In genomic region chr1:160153480-160153879, GRCm38 (mm10) we compare ENCODE assay signal across 21 mouse cellular contexts. TPM values are rescaled to one million over a fixed set of nuclear protein-coding genes. Genes with fewer than 3 reads are reported as not detected.
DNase-seq lines count a peak whose midpoint lies in the region; ATAC-seq lines count a peak whose summit lies in the region.
"Had no signal": no experiment of that assay in that cellular context is flagged by ENCODE, and none has a peak within 500 bp of the region (broad histone marks: within the 10 kb centered on the region; RNA-seq: fewer than 3 reads in every experiment).

Gene Tnn, minus strand, starts transcription at chr1:160153580.

- H3K4me2 ChIP-seq in embryonic facial prominence, embryonic 13.5 days: peak within 1 kb of the TSS; percentile 35
- H3K4me2 ChIP-seq in embryonic facial prominence, embryonic 15.5 days (replicated peaks): no peak within 1 kb of the TSS; the same call in 1 of the 2 replicates
- peak within 1 kb of the TSS; percentile 7; the same call in 1 of the 2 replicates for H3K4me2 ChIP-seq in intestine, embryonic 16.5 days (ENCODE audit: low read depth, low read length)
- peak within 1 kb of the TSS; percentile 23; the same call in 1 of the 2 replicates for H3K4me2 ChIP-seq in stomach, embryonic 15.5 days
- H3K4me2 ChIP-seq: heart, embryonic 12.5 days; hindbrain, embryonic 15.5 days had no signal

- H3K36me3 ChIP-seq in embryonic facial prominence, embryonic 13.5 days: no peaks in the 10 kb centered on the region
- H3K36me3 ChIP-seq in embryonic facial prominence, embryonic 10.5 days (replicated peaks): no peaks in the 10 kb centered on the region
- H3K36me3 ChIP-seq in embryonic facial prominence, embryonic 15.5 days: no peaks in the 10 kb centered on the region
- no peaks in the 10 kb centered on the region for H3K36me3 ChIP-seq in intestine, embryonic 16.5 days (ENCODE audit: control insufficient read depth, insufficient read depth, low read length)
- no peaks in the 10 kb centered on the region for H3K36me3 ChIP-seq in stomach, embryonic 15.5 days
- H3K36me3 ChIP-seq: forebrain, embryonic 10.5 days; G1E; heart, embryonic 12.5 days; hindbrain, embryonic 15.5 days had no signal

- 32% methylated on average over 8 of the region's 8 CpGs for WGBS in embryonic facial prominence, embryonic 13.5 days
- 71% methylated on average over 8 of the region's 8 CpGs for WGBS in embryonic facial prominence, embryonic 10.5 days
- 33% methylated on average over 8 of the region's 8 CpGs for WGBS in embryonic facial prominence, embryonic 15.5 days
- 48% methylated on average over 8 of the region's 8 CpGs for WGBS in intestine, embryonic 16.5 days
- 47% methylated on average over 8 of the region's 8 CpGs for WGBS in stomach, embryonic 15.5 days

- H3K9me3 ChIP-seq in embryonic facial prominence, embryonic 13.5 days: no peaks in the 10 kb centered on the region
- H3K9me3 ChIP-seq in embryonic facial prominence, embryonic 10.5 days: no peaks in the 10 kb centered on the region
- H3K9me3 ChIP-seq in embryonic facial prominence, embryonic 15.5 days (replicated peaks): no peaks in the 10 kb centered on the region
- H3K9me3 ChIP-seq in intestine, embryonic 16.5 days (ENCODE audit: control insufficient read depth, low read length): no peaks in the 10 kb centered on the region
- no peaks in the 10 kb centered on the region for H3K9me3 ChIP-seq in stomach, embryonic 15.5 days
- H3K9me3 ChIP-seq: forebrain, embryonic 10.5 days; G1E; heart, embryonic 12.5 days; hindbrain, embryonic 15.5 days had no signal

- 0 out of 2 replicates have a peak within 1 kb of the TSS, but pooled peaks have one; percentile 16 for H3K9ac ChIP-seq in embryonic facial prominence, embryonic 13.5 days
- no peak within 1 kb of the TSS for H3K9ac ChIP-seq in embryonic facial prominence, embryonic 15.5 days
- no peak within 1 kb of the TSS for H3K9ac ChIP-seq in intestine, embryonic 16.5 days (ENCODE audit: low read depth, low read length)
- no peak within 1 kb of the TSS for H3K9ac ChIP-seq in stomach, embryonic 15.5 days
- H3K9ac ChIP-seq: heart, embryonic 12.5 days; hindbrain, embryonic 15.5 days had no signal

- no peaks in the 10 kb centered on the region for H3K27me3 ChIP-seq in embryonic facial prominence, embryonic 13.5 days
- no peaks in the 10 kb centered on the region for H3K27me3 ChIP-seq in embryonic facial prominence, embryonic 10.5 days (replicated peaks; ENCODE audit: low read depth, poor library complexity, severe bottlenecking)
- H3K27me3 ChIP-seq in embryonic facial prominence, embryonic 15.5 days: no peaks in the 10 kb centered on the region
- no peaks in the 10 kb centered on the region for H3K27me3 ChIP-seq in intestine, embryonic 16.5 days (replicated peaks; ENCODE audit: control insufficient read depth, insufficient read depth, low read length)
- H3K27me3 ChIP-seq in stomach, embryonic 15.5 days (replicated peaks): no peaks in the 10 kb centered on the region
- H3K27me3 ChIP-seq: heart, embryonic 12.5 days; hindbrain, embryonic 15.5 days had no signal

- peak within 1 kb of the TSS; percentile 20 for H3K4me3 ChIP-seq in embryonic facial prominence, embryonic 13.5 days
- no peak within 1 kb of the TSS for H3K4me3 ChIP-seq in embryonic facial prominence, embryonic 10.5 days
- 0 out of 2 replicates have a peak within 1 kb of the TSS, but pooled peaks have one; percentile 3 for H3K4me3 ChIP-seq in embryonic facial prominence, embryonic 15.5 days (replicated peaks)
- H3K4me3 ChIP-seq in intestine, embryonic 16.5 days (ENCODE audit: low read length): peak within 1 kb of the TSS; percentile 17
- peak within 1 kb of the TSS; percentile 19 for H3K4me3 ChIP-seq in stomach, embryonic 15.5 days (replicated peaks)
- H3K4me3 ChIP-seq: erythroblast, embryonic 14.5 days; forebrain, embryonic 10.5 days; gastrocnemius, adult 2 months; heart, embryonic 12.5 days; hindbrain, embryonic 15.5 days had no signal

- H3K27ac ChIP-seq in embryonic facial prominence, embryonic 13.5 days: peak within 1 kb of the TSS; percentile 39; the same call in 1 of the 2 replicates
- H3K27ac ChIP-seq in embryonic facial prominence, embryonic 10.5 days (replicated peaks): no peak within 1 kb of the TSS
- 0 out of 2 replicates have a peak within 1 kb of the TSS, but pooled peaks have one; percentile 28 for H3K27ac ChIP-seq in embryonic facial prominence, embryonic 15.5 days (replicated peaks)
- H3K27ac ChIP-seq in intestine, embryonic 16.5 days (ENCODE audit: low read length): peak within 1 kb of the TSS; percentile 58; the same call in 1 of the 2 replicates
- peak within 1 kb of the TSS; percentile 71; the same call in 1 of the 2 replicates for H3K27ac ChIP-seq in stomach, embryonic 15.5 days
- H3K27ac ChIP-seq: forebrain, embryonic 10.5 days; gastrocnemius, adult 2 months; hindbrain, embryonic 15.5 days had no signal

- ATAC-seq in embryonic facial prominence, embryonic 13.5 days (ENCODE audit: insufficient number of reproducible peaks, insufficient read depth, low FRiP score, low TSS enrichment, low read depth): no peak
- no peak for ATAC-seq in embryonic facial prominence, embryonic 15.5 days (ENCODE audit: insufficient number of reproducible peaks, low FRiP score, low TSS enrichment, low read depth)
- no peak for ATAC-seq in intestine, embryonic 16.5 days
- ATAC-seq in stomach, embryonic 15.5 days (ENCODE audit: insufficient read depth, low FRiP score, low read depth): no peak
- no peak for ATAC-seq in activated CD4-positive, CD25-positive, alpha-beta regulatory T cell, adult 4 months
- ATAC-seq: CD4-positive, CD25-positive, alpha-beta regulatory T cell, adult 4 months; forebrain, embryonic 14.5 days had no signal

- peaks cover 33% of the 10 kb centered on the region for H3K4me1 ChIP-seq in embryonic facial prominence, embryonic 13.5 days
- H3K4me1 ChIP-seq in embryonic facial prominence, embryonic 10.5 days: peaks cover 10% of the 10 kb centered on the region
- peaks cover 21% of the 10 kb centered on the region for H3K4me1 ChIP-seq in embryonic facial prominence, embryonic 15.5 days
- no peaks in the 10 kb centered on the region for H3K4me1 ChIP-seq in intestine, embryonic 16.5 days (ENCODE audit: control insufficient read depth, insufficient read depth, low read length)
- no peaks in the 10 kb centered on the region for H3K4me1 ChIP-seq in stomach, embryonic 15.5 days
- H3K4me1 ChIP-seq: heart, embryonic 12.5 days had no signal

- no peak for DNase-seq in embryonic facial prominence, embryonic 10.5 days (ENCODE audit: low spot score)
- no peak for DNase-seq in cerebellum, postnatal 25 days
- no peak for DNase-seq in retina, embryonic 14.5 days (ENCODE audit: low spot score)
- DNase-seq: B cell, adult 2 months; cerebellum, adult 11-12 months; cerebellum, adult 9-10 months; gastrocnemius, adult 2 months; gastrocnemius, postnatal 25 days; heart, postnatal 36 days had no signal

RNA-seq across cellular contexts. Expression of gene Tnn, which starts in this region (rescaled TPM):
- 7.8 and 14.1 TPM in 2 replicates for polyA plus RNA-seq in embryonic facial prominence, embryonic 13.5 days (2015; fragmentation: Nextera tagmentation; extraction: Ambion mirVana)
- 0.05 and 0.50 TPM in 2 replicates for polyA plus RNA-seq in embryonic facial prominence, embryonic 10.5 days (2016; fragmentation: Nextera tagmentation; extraction: Ambion mirVana)
- polyA plus RNA-seq in embryonic facial prominence, embryonic 15.5 days (2015; fragmentation: Nextera tagmentation; extraction: Ambion mirVana): 12.4 and 16.9 TPM in 2 replicates
- 6.1 and 7.7 TPM in 2 replicates for polyA plus RNA-seq in intestine, embryonic 16.5 days (2015; fragmentation: Nextera tagmentation; extraction: Ambion mirVana)
- 11.3 and 11.6 TPM in 2 replicates for polyA plus RNA-seq in stomach, embryonic 15.5 days (2015; fragmentation: Nextera tagmentation; extraction: Ambion mirVana)
- polyA plus RNA-seq in activated CD4-positive, CD25-positive, alpha-beta regulatory T cell, adult 4 months (2017; shearing (Covaris generic)): under 1 TPM in 1 of 2 experiments, not detected in 1; 0.15 TPM
- polyA plus RNA-seq: erythroblast, embryonic 14.5 days; forebrain, embryonic 10.5 days; G1E; heart, embryonic 12.5 days had no signal
